Mouse (Mus musculus): ENCODE measurements at regions not wholly inside any gene's neighbourhood (a gene's known extent, or its start where the extent isn't known, plus 50 kb on each side); places are given as distances from the start of the nearest gene placed in this dataset.
A peak's percentile ranks its signal among the peaks of the same experiment; 100 is the strongest.

DNA sequence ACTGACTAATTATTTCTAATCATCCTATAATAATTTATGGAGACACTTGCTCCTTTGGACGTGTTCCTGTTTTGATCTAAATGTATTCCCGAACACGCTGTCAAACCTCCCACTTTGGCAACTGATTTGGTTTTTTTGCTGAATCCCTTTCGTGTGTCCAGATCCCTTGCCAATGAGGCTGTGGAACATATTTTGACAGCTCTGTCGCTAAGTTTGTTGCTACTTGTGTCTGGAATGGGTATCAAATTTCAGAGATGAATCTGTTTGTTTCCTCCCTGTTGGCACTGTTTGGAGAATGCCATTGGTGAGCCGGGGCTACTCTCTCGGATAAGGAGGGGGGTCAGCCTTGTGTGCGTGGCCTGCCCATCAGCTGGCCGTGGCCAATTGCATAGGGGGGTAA, 277.2 kb upstream of the Tshz3 start:
- no peak for DNase-seq (ENCODE audit: low spot score in 2 of 2)

DNA sequence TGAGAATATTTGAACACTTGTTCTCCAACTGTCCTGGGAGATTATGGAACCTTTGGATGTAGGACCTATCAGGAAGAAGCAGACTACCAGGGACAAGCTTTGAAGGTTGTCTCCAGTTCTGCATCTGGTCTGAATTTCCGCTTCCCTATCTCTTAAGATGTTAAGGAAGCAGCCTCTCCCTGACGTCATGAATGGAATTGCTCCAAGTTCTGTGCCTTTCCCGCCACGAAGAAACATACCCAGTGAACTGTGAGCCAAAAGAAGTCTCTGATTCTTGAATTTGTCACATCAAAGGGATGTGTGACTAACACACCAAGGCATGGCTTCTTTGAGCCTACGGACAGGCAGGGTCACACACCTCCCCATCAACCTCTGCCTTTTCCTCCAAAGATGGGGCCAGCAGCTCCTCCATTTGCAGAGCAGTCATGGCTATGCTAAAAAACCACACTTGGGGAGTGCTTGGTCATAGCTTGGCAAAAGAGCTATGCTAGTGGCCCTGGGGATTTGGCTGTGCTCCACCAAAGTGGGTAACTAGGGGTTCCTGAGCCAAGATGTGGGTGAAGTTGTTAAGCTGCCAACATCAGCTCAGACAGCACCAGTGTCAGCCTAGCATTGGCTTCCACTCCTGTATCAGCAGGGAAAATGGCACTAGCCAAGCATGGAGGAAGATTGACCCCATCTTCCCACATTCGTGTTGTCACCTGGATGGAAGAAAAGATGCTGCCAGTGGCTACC, 248.6 kb upstream of the Tshz3 start:
- no peak for DNase-seq (ENCODE audit: low spot score in 2 of 2)

DNA sequence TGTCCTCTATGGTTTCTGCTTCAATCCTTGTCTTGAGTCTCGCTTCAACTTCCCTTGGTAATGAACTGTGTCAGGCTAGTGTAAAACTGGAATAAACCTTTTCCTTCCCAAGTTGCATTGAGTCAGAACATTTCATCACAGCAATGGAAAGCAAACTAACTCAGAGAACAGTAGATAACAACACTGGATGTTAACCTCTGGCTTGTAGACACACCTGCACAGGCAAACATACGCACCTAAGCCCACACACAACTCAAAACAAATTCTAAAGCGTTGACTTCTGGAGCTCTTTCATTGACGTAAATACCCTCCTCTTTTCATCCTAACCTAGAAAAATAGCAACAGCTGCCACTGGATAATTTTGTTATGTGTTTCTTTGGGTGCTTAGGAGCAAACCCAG, 244.1 kb upstream of the Tshz3 start:
- no peak for DNase-seq (ENCODE audit: low spot score in 2 of 2)

DNA sequence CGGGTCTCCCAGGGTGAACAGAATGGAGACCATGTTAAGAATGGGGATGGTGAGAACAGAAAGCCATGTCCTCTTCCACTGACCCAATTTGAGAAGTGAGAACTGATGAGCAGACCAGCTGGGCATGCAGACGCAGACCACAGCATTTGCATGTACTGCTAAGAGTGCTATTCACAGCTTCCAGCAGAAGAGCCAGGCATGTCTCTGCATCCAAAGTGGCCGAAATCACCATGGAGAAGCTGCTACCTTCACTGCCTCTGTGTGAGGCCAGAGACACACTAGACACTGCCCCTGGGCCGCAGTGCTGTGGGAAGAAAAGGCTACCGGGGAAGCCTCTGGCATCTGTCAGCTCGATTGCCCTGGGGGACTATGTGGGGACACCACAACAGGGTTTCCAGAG, 241.8 kb upstream of the Tshz3 start:
- DNase-seq (ENCODE audit: low spot score in 2 of 2): no peak

DNA sequence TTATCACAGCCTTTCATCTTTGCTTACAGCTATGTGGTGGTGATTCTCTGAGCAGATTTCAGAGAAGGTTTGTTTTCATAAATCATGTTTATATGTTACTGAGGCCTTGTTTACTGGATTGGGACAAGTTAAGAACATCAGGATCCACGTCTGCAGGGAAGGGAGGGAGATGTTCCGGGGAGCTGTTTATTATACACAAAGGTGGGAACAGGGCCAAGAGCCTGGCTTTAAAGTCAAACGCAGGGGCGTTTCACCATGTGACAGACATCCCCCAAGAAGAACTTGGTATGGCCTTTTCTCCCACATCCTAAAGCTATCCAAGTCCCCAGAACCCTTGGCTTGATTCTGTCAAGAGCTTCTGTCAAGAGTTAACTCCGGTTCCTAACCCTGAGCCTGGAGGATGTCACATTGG, 235.5 kb upstream of the Tshz3 start:
- DNase-seq (ENCODE audit: low spot score in 2 of 2): no peak

DNA sequence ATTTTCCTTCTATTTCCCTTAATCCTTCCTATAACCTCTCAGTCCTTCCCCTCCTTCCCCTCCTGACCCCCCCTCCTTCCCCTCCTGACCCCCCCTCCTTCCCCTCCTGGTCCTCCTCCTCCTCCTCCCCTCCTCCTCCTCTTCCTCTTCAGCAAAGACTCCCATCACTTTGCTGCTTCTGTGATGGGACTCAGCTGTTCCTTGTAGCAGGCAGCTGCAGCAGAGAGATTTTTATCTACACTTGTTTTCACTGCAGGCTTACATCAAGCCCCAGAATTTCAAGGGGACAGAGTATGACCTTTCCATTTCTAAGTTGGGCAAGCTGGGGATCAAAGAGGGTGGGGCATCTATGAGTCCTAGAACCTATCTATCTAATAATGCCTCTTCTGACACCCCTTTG, 228.5 kb upstream of the Tshz3 start:
- DNase-seq (ENCODE audit: low spot score in 2 of 2): no peak

DNA sequence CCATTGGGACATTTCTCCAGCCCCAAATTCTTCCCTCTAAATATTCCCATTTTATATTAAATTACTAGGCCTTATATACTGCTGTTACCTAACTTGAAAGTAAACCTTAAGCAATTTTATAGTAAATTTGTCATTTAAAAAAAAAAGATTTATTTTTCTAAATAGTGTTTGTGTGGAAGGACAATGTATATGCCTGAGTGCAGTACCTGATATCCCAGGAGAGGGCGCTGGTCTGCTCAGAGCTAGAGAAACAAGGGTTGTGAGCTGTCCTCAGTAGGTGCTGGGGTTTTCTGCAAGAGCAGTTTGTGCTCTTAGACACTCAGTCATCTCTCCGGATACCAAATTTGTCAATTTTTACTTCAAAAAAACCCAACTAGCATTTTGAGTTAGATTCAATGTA, 224.4 kb upstream of the Tshz3 start:
- no peak for DNase-seq (ENCODE audit: low spot score in 2 of 2)

DNA sequence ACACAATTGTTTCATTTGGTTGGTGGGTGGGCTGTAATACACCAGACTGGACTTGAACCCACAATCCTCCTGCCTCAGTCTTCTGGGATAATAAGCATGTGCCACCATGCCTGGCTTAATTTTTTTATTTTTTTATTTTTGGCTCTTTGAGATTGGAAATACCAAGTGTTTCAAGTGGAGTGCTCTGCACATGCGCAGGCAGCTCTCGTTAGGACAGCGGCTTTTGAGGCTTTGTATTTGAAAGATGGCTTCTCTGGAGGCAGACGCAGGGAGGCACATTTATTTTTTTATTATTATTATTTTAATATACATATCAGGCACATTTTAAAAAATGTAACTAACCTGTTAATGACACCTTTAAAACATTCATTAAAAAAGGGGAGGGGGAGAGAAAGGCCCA, 221.5 kb upstream of the Tshz3 start:
- no peak for DNase-seq (ENCODE audit: low spot score in 2 of 2)

DNA sequence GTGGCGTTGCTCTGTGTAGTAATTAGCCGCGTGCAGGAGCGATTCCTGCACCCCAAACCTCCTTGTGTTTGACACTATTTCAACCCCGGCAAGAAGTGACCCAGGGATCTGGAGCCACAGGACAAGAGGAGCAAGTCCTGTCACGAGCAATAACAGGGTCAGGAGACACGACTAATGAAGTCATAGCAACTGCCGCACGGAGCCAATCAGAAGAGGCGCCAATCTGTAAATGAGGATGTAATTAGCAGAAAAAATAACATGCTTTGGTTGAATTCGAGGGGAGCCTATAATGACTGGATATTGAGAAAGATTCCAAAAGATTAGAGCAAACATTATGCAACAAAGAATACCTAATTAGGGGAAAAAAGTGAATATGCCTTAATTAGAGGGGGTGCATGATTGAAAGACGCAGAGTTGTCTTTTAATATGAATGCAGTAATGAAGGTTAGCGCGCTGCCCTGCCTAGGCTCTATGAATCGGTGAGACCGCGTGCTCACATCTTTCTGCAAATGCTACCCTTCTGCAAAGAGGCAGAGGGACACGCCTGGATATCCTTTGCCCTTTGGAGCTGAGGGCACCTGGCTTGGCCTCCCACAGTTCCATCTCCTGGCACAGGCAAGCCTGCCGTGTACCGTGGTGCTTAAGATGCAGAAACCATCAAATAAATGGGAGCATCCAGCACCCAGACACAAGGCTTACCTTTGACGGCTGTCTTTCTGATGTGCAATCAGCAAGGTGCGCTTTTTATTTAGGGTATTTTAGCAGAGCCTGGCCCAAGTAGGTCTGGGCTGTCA, 220.9 kb upstream of the Tshz3 start:
- DNase-seq (ENCODE audit: low spot score in 2 of 2): no peak

DNA sequence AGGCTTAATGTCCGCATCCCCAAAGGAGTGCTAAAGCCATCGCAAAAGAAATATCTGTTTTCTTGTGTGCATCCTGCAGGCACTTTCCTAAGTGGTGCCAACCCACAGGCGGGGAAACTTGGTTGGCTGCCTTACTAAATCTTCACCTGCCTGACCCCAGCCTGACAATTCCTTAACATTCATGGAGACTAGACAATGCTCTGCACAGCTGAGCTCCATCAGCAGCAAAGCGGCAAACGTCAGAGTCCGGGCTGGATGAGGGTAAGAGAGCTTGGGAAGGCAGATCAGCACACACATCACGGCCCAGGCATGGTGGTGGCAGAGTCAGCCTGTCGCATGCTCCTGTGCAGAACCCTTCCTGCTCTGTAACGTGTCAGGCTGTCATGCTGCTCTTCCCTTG, 209.8 kb upstream of the Tshz3 start:
- DNase-seq (ENCODE audit: low spot score in 2 of 2): no peak

DNA sequence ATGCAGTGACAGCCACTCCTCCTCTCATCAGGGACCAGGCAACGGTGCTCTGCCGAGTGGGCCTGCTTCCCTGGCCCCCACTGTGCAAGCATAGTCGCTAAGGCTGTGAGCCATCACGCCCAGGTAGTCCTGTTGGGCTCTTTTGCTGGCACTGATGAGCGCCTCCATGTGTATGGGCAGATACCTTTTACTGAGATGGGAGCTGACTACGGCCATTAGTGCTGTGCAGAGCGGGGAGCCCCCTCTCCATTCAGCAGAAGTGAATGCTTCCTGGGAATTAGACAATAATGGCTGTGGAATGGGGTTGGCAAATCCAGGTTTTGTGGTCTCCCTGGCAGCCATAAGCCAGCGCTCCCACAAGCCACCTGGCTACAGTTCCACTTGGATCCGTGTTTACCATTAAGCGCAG, 206.7 kb upstream of the Tshz3 start:
- DNase-seq (ENCODE audit: low spot score in 2 of 2): no peak

DNA sequence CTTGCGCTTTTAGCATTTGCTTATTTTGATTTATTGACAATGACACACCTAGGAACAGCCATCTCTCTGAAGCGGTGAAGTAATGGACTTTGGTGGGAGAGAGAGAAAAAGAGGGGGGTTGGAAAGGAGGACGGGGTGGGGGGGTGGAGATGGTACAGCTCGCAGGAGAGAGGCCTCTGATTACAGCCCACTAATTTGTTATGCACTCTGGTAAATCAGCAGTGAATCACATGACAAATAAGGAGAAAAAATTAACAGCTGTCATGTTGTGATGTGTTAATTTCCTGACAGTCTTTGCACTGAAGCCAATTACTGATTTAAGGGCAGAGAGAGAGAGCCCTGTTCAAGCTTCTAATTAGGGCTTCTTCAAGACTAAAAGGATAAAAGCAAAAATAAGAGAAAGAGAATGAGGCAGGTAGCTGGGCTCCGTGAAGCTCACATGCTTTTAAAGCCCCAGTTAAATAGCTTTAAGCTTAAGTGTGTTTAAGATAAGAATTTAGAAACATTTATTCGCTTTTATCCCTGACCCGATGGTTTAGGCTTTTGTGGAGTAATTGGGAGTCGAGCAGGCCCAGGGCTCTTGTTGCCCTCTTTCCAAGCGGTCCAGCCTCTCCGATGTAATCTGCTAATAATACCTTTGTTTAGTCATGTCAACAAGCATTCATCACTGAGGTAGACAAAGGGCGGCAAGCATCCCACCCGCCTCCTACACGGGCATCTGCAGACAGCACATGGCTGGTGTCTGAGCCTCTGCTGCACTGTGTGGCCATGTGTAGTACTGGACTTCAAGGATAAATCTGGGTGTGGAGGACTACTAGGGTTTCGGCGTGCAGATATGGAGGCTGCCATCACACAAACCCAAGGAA, 193.7 kb upstream of the Tshz3 start:
- no peak for DNase-seq (ENCODE audit: low spot score in 2 of 2)

DNA sequence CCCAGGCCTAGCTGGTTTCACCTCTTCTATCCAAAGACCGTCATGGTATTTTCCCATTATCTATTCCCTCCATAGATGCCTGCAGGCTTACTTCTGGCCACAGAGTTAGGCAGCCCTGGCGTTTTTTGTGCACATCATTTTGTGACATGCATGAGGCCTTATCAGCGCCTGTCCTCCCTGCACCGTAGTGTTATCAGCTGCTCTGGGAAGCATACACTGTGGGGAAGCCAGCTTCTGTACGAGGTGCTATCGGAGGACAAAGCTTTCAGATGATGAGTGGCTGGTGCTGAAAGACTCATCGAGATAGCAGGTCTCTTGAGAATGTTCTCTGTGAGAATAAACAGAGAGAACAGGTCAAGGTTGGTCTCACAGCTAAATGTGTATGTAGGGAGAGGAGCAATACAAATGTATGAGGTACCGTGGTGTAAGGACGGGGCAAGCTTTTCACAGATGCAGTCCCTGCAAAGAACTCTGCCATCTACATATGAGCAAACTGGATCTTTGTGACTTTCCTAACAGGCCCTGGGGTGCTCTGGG, 190.0 kb upstream of the Tshz3 start:
- no peak for DNase-seq (ENCODE audit: low spot score in 2 of 2)

DNA sequence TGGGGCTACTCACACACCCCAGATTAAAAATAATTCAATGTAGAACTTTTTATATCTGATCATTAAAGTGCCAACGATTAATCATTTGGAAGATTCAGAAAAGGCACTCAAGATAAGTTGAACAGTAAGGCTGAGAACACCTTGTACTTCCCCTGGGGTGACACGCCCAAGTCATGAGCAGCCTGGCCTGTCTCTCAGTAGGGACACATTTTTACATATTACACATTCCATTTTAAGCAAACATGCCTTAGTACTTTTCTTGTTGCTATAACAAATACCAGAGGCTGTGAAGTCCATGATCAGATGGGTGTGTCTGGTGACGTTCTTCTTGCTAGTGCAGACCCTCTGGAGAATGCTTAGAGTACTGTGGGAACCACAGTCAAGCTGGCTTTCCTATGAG, 184.2 kb upstream of the Tshz3 start:
- DNase-seq (ENCODE audit: low spot score in 2 of 2): no peak

DNA sequence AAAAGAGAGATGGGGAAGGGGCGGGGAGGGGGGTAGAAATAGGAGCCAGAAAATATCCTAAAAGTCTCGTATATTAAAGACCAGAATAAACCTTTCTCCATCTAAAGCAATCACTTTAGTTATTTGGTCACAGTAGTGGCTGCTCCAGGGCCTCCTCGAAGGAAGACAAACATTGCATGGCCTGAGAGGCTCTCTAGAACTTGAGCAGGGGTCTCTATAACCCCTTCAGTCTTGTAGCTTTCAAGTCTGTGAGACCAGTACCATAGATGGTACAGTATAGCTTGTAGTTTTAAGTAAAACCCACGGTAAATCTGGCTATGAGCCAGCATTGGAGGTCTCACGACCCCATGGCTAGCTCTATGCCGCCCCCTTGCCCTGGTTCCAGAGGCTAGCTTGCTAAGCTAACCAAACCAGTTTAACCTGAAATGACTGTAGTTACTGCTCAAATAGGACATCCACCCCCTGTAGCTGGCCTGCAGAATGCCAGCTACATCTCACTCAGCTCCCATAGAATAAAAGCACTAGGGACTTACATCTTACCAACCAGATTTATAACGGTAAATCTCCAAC, 181.7 kb upstream of the Tshz3 start:
- DNase-seq (ENCODE audit: low spot score in 2 of 2): peak in 1 of 2 experiments; percentile 30

DNA sequence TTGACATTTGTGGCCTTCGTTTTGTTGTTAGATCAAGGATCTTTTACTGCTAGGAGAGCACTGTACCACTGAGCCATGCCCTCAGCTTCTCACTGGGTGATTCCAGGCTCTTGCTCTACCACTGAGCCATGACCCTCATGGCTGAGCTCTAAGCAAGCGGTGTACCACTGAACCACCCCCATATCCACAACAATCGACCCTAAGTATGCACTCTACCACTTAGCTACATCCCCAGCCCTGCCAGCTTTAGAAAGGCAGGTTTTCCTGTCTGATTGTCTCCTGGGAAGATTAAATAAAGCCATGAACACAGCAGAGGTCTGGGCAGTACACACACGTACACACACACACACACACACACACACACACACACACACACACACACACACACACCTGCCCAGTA, 178.9 kb upstream of the Tshz3 start:
- DNase-seq (ENCODE audit: low spot score in 2 of 2): no peak

DNA sequence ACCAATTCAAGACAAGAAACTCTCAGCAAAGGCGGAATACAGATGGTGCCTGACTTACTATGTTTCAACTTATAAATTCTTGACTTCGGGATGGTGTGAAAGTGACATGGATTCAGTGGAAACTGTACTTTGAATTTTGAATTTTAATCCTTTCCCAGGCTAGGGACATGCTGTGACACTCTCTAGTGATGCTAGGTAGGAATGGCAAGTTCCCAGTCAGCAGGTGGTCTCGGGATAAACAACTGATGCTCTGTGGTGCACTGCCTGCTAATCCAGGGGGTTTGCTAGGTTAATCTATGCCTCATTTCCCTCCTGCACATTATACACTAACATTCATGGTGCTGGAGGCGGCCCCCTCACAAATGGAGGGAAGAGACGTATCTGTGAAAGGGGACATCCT, 175.0 kb upstream of the Tshz3 start:
- no peak for DNase-seq (ENCODE audit: low spot score in 2 of 2)

DNA sequence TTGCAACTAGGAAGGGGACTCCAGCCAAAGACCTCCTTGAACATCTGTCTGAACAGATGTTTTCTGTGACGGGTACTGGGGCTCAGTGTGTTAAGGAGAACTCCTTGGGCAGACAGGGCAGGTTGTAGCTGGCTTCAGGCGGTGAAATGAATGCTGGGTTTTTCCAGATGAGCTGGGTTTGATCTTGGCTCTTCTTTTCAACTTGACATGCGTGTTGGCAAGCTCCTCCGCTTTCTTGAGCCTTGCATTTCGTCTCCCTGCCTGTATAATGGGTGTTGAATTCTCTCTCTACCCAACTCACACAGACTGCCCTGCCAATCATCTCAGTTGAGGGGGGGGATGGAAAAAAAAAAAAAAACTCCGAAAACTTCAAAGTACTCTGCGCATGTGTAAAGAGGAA, 171.8 kb upstream of the Tshz3 start:
- DNase-seq (ENCODE audit: low spot score in 2 of 2): no peak

DNA sequence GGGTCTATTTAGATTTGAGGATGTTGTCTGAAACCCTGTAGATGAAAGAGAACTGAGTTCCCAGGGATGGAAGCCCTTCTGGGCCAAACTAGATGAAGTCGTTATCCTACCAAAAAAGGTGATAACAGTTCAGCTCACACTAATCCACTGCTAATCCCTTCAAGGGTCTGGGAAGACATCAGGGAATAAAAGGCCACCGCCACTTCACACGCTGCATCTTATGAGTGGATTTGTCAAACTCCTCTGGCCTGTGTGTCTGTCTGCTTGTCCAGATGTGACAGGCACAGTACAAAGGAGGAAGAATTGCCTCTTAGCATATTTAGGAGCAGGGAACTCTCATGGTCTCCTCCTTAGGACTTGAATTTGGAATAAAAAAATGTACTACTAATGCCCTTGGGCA, 171.2 kb upstream of the Tshz3 start:
- DNase-seq (ENCODE audit: low spot score in 2 of 2): no peak

DNA sequence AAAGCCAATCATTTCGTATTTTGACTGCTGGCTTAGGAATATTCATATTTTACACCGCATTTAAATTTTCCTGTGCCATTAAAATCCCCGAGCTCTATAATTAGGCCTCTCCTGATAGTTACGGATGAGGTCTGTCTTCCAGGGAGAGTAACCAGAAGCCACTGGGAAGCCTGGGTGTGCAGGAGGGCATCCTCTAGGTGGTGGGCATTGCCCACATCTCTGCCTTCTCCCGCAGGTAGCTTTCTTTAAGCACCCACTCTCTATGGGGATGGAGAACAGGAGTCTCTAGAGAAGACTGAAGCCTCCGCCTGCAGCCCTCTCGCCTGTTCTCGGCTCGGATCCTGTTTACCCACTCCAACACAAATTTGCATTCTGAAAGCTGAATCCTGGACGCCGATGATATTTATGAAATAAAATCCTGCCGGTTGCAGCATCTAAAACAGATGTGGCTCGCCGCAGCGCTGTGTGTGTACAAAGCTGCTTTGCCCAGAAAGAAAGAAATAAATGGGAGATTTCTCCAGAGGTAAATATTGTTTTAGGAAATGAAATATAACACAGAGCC, 168.3 kb upstream of the Tshz3 start:
- no peak for DNase-seq (ENCODE audit: low spot score in 2 of 2)

DNA sequence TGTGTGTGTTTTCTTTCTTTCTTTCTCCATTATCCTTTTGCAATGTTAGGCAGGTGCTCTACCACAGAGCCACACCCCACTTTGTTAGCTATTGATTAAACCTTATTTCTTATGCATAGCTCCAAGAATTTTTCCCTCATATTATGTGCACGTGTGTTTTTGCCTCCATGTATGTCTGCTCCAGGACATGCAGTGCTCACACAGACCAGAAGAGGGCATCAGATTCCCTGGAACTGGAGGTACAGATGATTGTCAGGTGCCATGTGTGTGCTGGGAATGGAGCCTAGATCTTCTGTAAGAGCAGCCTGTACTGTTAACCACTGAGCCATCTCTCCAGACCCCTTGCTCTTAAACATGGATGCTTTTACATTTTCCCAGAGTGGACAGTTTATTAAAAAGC, 166.4 kb upstream of the Tshz3 start:
- no peak for DNase-seq (ENCODE audit: low spot score in 2 of 2)

DNA sequence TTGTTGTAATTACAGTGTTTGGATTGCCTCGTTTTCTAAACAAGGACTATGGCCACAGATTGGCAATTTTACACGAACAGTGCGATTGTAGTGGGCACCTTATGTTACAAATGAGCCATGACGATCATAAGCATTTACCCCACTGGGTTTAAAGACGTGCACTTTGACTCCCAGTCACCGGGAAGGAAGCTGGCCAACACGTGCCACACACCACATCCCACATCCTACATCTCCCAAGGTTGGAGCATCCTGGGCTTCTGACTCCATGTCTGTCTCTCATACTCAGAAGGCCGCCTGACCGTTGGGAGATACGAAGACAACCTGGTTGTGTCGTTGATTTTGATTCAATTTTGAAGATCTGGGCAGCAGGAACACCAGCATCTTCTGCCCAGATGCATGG, 159.8 kb upstream of the Tshz3 start:
- no peak for DNase-seq (ENCODE audit: low spot score in 2 of 2)
